In the genomic region with DNA sequence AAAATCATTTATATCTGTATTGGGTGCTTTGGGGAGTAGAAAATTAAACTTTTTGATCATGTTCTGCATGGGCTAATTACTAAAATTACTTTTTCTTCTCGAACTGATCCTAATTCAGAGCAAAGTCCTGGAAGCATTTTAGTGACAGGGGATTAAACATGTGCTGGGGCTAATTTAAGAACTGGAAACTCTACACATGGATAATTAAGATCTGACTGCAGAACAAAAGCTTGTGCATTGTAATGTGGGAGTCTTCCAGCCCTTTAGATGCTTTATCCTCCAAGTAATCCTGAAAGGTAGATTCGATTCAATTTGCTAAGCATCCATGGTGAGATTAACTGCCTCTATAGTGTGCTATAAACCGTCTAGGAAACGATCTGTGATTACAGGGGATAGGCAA, we compare ENCODE assay signal across 28 mouse cellular contexts.
DNase-seq lines count a peak whose midpoint lies in the region; ATAC-seq and TF ChIP-seq lines count a peak whose summit lies in the region.
"Had no signal": no experiment of that assay in that cellular context is flagged by ENCODE, and none has a peak within 500 bp of the region (broad histone marks: within the 10 kb centered on the region; RNA-seq: fewer than 3 reads in every experiment).

No protein-coding gene starts in this region.

- no peak overlapping the region for H3K4me2 ChIP-seq in embryonic facial prominence, embryonic 14.5 days (ENCODE audit: low read depth, low read length)
- no peak overlapping the region for H3K4me2 ChIP-seq in hindbrain, embryonic 15.5 days
- H3K4me2 ChIP-seq in hindbrain, embryonic 12.5 days (replicated peaks) = no peak overlapping the region
- H3K4me2 ChIP-seq in midbrain, postnatal 0 days (ENCODE audit: low read depth, low read length, poor library complexity, severe bottlenecking) = no peak overlapping the region
- no peak overlapping the region for H3K4me2 ChIP-seq in midbrain, embryonic 15.5 days
- H3K4me2 ChIP-seq: heart, embryonic 11.5 days; limb, embryonic 15.5 days; liver, embryonic 13.5 days; neural tube, embryonic 15.5 days had no signal

- H3K27me3 ChIP-seq in embryonic facial prominence, embryonic 14.5 days (replicated peaks; ENCODE audit: control insufficient read depth, insufficient read depth, low read length) = no peaks in the 10 kb centered on the region
- H3K27me3 ChIP-seq in embryonic facial prominence, embryonic 10.5 days (replicated peaks; ENCODE audit: low read depth, poor library complexity, severe bottlenecking) = no peaks in the 10 kb centered on the region
- no peaks in the 10 kb centered on the region for H3K27me3 ChIP-seq in hindbrain, embryonic 15.5 days
- H3K27me3 ChIP-seq in hindbrain, embryonic 12.5 days = no peaks in the 10 kb centered on the region
- H3K27me3 ChIP-seq in midbrain, postnatal 0 days (ENCODE audit: insufficient read depth, low read length) = no peaks in the 10 kb centered on the region
- H3K27me3 ChIP-seq in midbrain, embryonic 15.5 days (replicated peaks) = no peaks in the 10 kb centered on the region
- H3K27me3 ChIP-seq: limb, embryonic 15.5 days; liver, embryonic 13.5 days; neural tube, embryonic 15.5 days had no signal

- no peak for TF ChIP-seq CTCF in midbrain, postnatal 0 days (IDR thresholded peaks at IDR 0.05)

- no peak; the same call in 1 of the 2 replicates for ATAC-seq in embryonic facial prominence, embryonic 14.5 days (ENCODE audit: low read depth)
- no peak for ATAC-seq in hindbrain, embryonic 15.5 days (ENCODE audit: low FRiP score, low read depth)
- ATAC-seq in hindbrain, embryonic 12.5 days (ENCODE audit: low FRiP score) = no peak
- ATAC-seq in midbrain, postnatal 0 days (ENCODE audit: low FRiP score) = no peak
- ATAC-seq in midbrain, embryonic 15.5 days (replicated peaks) = no peak; the same call in 1 of the 2 replicates
- ATAC-seq: inflammation-experienced regulatory T-cells, adult 6 months had no signal

- H3K4me3 ChIP-seq in embryonic facial prominence, embryonic 14.5 days (ENCODE audit: low read depth, low read length) = no peak overlapping the region
- no peak overlapping the region for H3K4me3 ChIP-seq in embryonic facial prominence, embryonic 10.5 days
- no peak overlapping the region for H3K4me3 ChIP-seq in hindbrain, embryonic 15.5 days
- H3K4me3 ChIP-seq in hindbrain, embryonic 12.5 days = no peak overlapping the region
- no peak overlapping the region for H3K4me3 ChIP-seq in midbrain, postnatal 0 days (ENCODE audit: low read depth, low read length)
- no peak overlapping the region for H3K4me3 ChIP-seq in midbrain, embryonic 15.5 days
- H3K4me3 ChIP-seq: limb, embryonic 10.5 days; limb, embryonic 15.5 days; liver, embryonic 13.5 days; neural tube, embryonic 15.5 days had no signal

- H3K9ac ChIP-seq in embryonic facial prominence, embryonic 14.5 days (ENCODE audit: low read depth, low read length) = no peak overlapping the region
- H3K9ac ChIP-seq in hindbrain, embryonic 15.5 days = no peak overlapping the region
- H3K9ac ChIP-seq in hindbrain, embryonic 12.5 days = no peak overlapping the region
- H3K9ac ChIP-seq in midbrain, postnatal 0 days (replicated peaks; ENCODE audit: low read length, poor library complexity, severe bottlenecking) = no peak overlapping the region
- H3K9ac ChIP-seq in midbrain, embryonic 15.5 days = no peak overlapping the region
- H3K9ac ChIP-seq: limb, embryonic 15.5 days; liver, embryonic 13.5 days; neural tube, embryonic 15.5 days had no signal

- no peaks in the 10 kb centered on the region for H3K4me1 ChIP-seq in embryonic facial prominence, embryonic 14.5 days (ENCODE audit: control insufficient read depth, insufficient read depth, low read length)
- H3K4me1 ChIP-seq in embryonic facial prominence, embryonic 10.5 days = no peaks in the 10 kb centered on the region; the same call in 1 of the 2 replicates
- H3K4me1 ChIP-seq in hindbrain, embryonic 15.5 days (replicated peaks) = no peaks in the 10 kb centered on the region
- H3K4me1 ChIP-seq in hindbrain, embryonic 12.5 days = no peaks in the 10 kb centered on the region
- no peaks in the 10 kb centered on the region for H3K4me1 ChIP-seq in midbrain, postnatal 0 days (ENCODE audit: insufficient read depth, low read length)
- no peaks in the 10 kb centered on the region for H3K4me1 ChIP-seq in midbrain, embryonic 15.5 days
- H3K4me1 ChIP-seq: limb, embryonic 10.5 days; limb, embryonic 15.5 days; liver, embryonic 13.5 days; neural tube, embryonic 15.5 days had no signal

- H3K27ac ChIP-seq in embryonic facial prominence, embryonic 14.5 days (replicated peaks; ENCODE audit: low read depth, low read length) = no peak overlapping the region
- H3K27ac ChIP-seq in embryonic facial prominence, embryonic 10.5 days (replicated peaks) = no peak overlapping the region
- H3K27ac ChIP-seq in hindbrain, embryonic 15.5 days (replicated peaks) = peak overlapping the region; percentile 27; the same call in 1 of the 2 replicates
- no peak overlapping the region for H3K27ac ChIP-seq in hindbrain, embryonic 12.5 days
- no peak overlapping the region for H3K27ac ChIP-seq in midbrain, postnatal 0 days (ENCODE audit: low read depth, low read length)
- H3K27ac ChIP-seq in midbrain, embryonic 15.5 days = no peak overlapping the region
- H3K27ac ChIP-seq: limb, embryonic 10.5 days; limb, embryonic 15.5 days; liver, embryonic 13.5 days; neural tube, embryonic 15.5 days had no signal

- H3K36me3 ChIP-seq in embryonic facial prominence, embryonic 14.5 days (ENCODE audit: control insufficient read depth, insufficient read depth, low read length) = no peaks in the 10 kb centered on the region
- H3K36me3 ChIP-seq in embryonic facial prominence, embryonic 10.5 days (replicated peaks) = no peaks in the 10 kb centered on the region
- no peaks in the 10 kb centered on the region for H3K36me3 ChIP-seq in hindbrain, embryonic 15.5 days
- H3K36me3 ChIP-seq in hindbrain, embryonic 12.5 days = no peaks in the 10 kb centered on the region
- no peaks in the 10 kb centered on the region for H3K36me3 ChIP-seq in midbrain, postnatal 0 days (ENCODE audit: insufficient read depth, low read length)
- no peaks in the 10 kb centered on the region for H3K36me3 ChIP-seq in midbrain, embryonic 15.5 days (replicated peaks)
- H3K36me3 ChIP-seq: G1E; limb, embryonic 10.5 days; limb, embryonic 15.5 days; liver, embryonic 13.5 days; neural tube, embryonic 15.5 days had no signal

- no peaks in the 10 kb centered on the region for H3K9me3 ChIP-seq in embryonic facial prominence, embryonic 14.5 days (ENCODE audit: control insufficient read depth, low read length)
- H3K9me3 ChIP-seq in embryonic facial prominence, embryonic 10.5 days = no peaks in the 10 kb centered on the region
- no peaks in the 10 kb centered on the region for H3K9me3 ChIP-seq in hindbrain, embryonic 15.5 days
- no peaks in the 10 kb centered on the region for H3K9me3 ChIP-seq in hindbrain, embryonic 12.5 days (replicated peaks)
- no peaks in the 10 kb centered on the region for H3K9me3 ChIP-seq in midbrain, postnatal 0 days (ENCODE audit: low read length)
- H3K9me3 ChIP-seq in midbrain, embryonic 15.5 days = no peaks in the 10 kb centered on the region
- H3K9me3 ChIP-seq: G1E; limb, embryonic 10.5 days; limb, embryonic 15.5 days; liver, embryonic 13.5 days; neural tube, embryonic 15.5 days had no signal

- 39% methylated on average over 4 of the region's 4 CpGs for WGBS in embryonic facial prominence, embryonic 14.5 days
- WGBS in embryonic facial prominence, embryonic 10.5 days = 48% methylated on average over 4 of the region's 4 CpGs
- 50% methylated on average over 4 of the region's 4 CpGs for WGBS in hindbrain, embryonic 15.5 days
- WGBS in hindbrain, embryonic 12.5 days = 60% methylated on average over 4 of the region's 4 CpGs
- WGBS in midbrain, postnatal 0 days = 8% methylated on average over 4 of the region's 4 CpGs
- 9% methylated on average over 4 of the region's 4 CpGs for WGBS in midbrain, embryonic 15.5 days

- DNase-seq in embryonic facial prominence, embryonic 14.5 days (ENCODE audit: low spot score) = peak; percentile 13
- DNase-seq in embryonic facial prominence, embryonic 10.5 days (ENCODE audit: low spot score) = no peak
- peak; percentile 32 for DNase-seq in midbrain, postnatal 0 days (ENCODE audit: low spot score)
- DNase-seq in thymus, postnatal 10 days (ENCODE audit: low spot score in 2 of 2) = no peak
- DNase-seq: adrenal gland, adult 8-10 months; cerebellum, adult 11-12 months; cerebellum, adult 9-11 months; gastrocnemius, postnatal 36 days; heart, adult 18-20 months; heart, postnatal 36 days; kidney, adult 11 months; kidney, postnatal 14 days; layer of hippocampus, adult 9-11 months; liver, embryonic 13.5 days; lung, adult 2 months; lung, postnatal 14 days; right cerebral cortex, adult 18-20 months; spleen, adult 18-20 months; thymus, postnatal 25 days had no signal

Comparison
In these comparisons a context has a peak if more than half of its experiments do, and no peak if none do; other contexts are left out.
1. DNase-seq: peak in embryonic facial prominence, embryonic 14.5 days (single experiment) and midbrain, postnatal 0 days (single experiment); none in embryonic facial prominence, embryonic 10.5 days (single experiment) and thymus, postnatal 10 days (0 of 2).